Mouse (Mus musculus) heart, postnatal 0 days (tissue): ENCODE measurements around the gene Smtnl2. TPM values are rescaled to one million over a fixed set of nuclear protein-coding genes. Genes with fewer than 3 reads are reported as not detected.

Experiments
- ATAC-seq: fragments of 200-750 bp; cut with Nextera tagmentation; 2 replicates; pipeline ENCODE4 v1.8.0; 2017; ENCODE audit warnings: low read depth, moderate number of reproducible peaks, moderate library complexity; ENCODE audit not compliant: insufficient read depth
- DNase-seq: peaks from one replicate; pipeline ENCODE4 v3.0.0-alpha.2; 2016; ENCODE audit warnings: low spot score
- H3K27ac ChIP-seq: fragments of 300-500 bp; sonication (generic); 2 replicates; pipeline ENCODE4 v1.5.1; 2014; ENCODE audit warnings: low read depth, mild to moderate bottlenecking
- H3K27me3 ChIP-seq: fragments of 300-500 bp; sonication (generic); 2 replicates; pipeline ENCODE4 v1.6.1; 2014; ENCODE audit warnings: low read length, mixed read lengths; ENCODE audit not compliant: control insufficient read depth, insufficient read depth
- H3K36me3 ChIP-seq: fragments of 300-500 bp; sonication (generic); replicated peaks from 2 replicates; pipeline ENCODE4 v1.6.1; 2014; ENCODE audit warnings: low read length, mixed read lengths; ENCODE audit not compliant: control insufficient read depth, insufficient read depth
- H3K4me1 ChIP-seq: fragments of 300-500 bp; sonication (generic); 2 replicates; pipeline ENCODE4 v1.6.1; 2014; ENCODE audit warnings: antibody characterized with exemption; ENCODE audit not compliant: control insufficient read depth, insufficient read depth
- H3K4me2 ChIP-seq: fragments of 300-500 bp; sonication (generic); 2 replicates; pipeline ENCODE4 v1.6.1; 2014; ENCODE audit warnings: low read depth, mild to moderate bottlenecking, low read length, moderate library complexity
- H3K4me3 ChIP-seq: fragments of 300-500 bp; sonication (generic); 2 replicates; pipeline ENCODE4 v1.5.1; 2014; ENCODE audit warnings: low read depth, low read length
- H3K9ac ChIP-seq: fragments of 300-500 bp; sonication (generic); replicated peaks from 2 replicates; pipeline ENCODE4 v1.6.1; 2014; ENCODE audit warnings: low read depth, low read length, mixed read lengths
- H3K9me3 ChIP-seq: fragments of 300-500 bp; sonication (generic); replicated peaks from 2 replicates; pipeline ENCODE4 v1.6.1; 2016; ENCODE audit warnings: low read length; ENCODE audit not compliant: control insufficient read depth
- CTCF ChIP-seq: IDR thresholded peaks from 2 replicates; pipeline ENCODE4 v1.5.1; 2016; ENCODE audit warnings: antibody characterized with exemption, control low read depth, low read depth
- EP300 ChIP-seq: IDR thresholded peaks from 2 replicates; pipeline ENCODE4 v1.6.1; 2016; ENCODE audit warnings: antibody characterized with exemption, low read depth
- WGBS: fragments of 180-500 bp; shearing (Covaris S2); extraction: QIAGEN DNeasy Blood & Tissue Kit; methylation state at CpG from one replicate; pipeline ENCODE4 v1.1.7; 2014; 5-methylcytosine and 5-hydroxymethylcytosine counted together
- microRNA-seq: library from miRNA; unstranded; fragments of <30 nt; microRNA quantifications from one replicate; pipeline ENCODE4, GENCODE M21; 2016
- polyA plus RNA-seq: library from polyadenylated mRNA; unstranded; fragments of >200 nt; fragmentation: Nextera tagmentation; extraction: Ambion mirVana; gene quantifications from 2 replicates; pipeline ENCODE4 v1.2.1, GENCODE M21; 2015
- total RNA-seq: library from RNA; depleted of rRNA; stranded (reverse); fragments of >200 nt; gene quantifications from 2 replicates; pipeline ENCODE4 v1.2.3, GENCODE M21; 2014; ENCODE audit warnings: low replicate concordance; rRNA removed

The Smtnl2 gene
- total and polyA plus RNA-seq, 2 experiments from 2014 or later, result 72.9 to 88.5 TPM

DNA sequence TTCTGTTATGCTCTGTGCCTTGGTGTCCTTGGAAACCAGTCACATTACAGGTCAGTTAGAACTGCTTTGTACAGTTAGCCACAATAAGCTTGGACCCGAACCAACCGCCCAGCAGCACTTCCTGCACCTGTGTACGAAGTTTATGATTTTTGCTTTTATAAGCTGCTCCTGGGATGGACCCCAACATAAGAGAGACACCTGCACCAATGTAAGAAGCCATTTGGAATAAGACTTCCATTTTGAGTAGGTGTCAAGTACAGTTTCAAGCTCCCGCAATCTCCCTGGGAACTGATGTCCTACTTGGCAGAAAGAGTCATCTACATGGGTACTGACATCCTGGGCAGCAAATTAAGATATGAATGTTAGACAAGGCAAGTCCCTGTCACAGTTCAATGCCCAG lies 71.8 kb downstream of the Smtnl2 start:
- 74% methylated on average over 4 of the region's 4 CpGs for WGBS
- no peak overlapping the region for H3K9ac ChIP-seq
- H3K9me3 ChIP-seq, result no peaks in the 10 kb centered on the region
- H3K4me3 ChIP-seq, result no peak overlapping the region
- no peak for DNase-seq
- TF ChIP-seq CTCF (no peak), EP300 (no peak)
- H3K36me3 ChIP-seq, result no peaks in the 10 kb centered on the region
- no peak for ATAC-seq
- H3K4me2 ChIP-seq, result no peak overlapping the region
- no peak overlapping the region for H3K27ac ChIP-seq
- 0 out of 2 replicates have a peak, but pooled peaks cover 3% of the 10 kb centered on the region for H3K4me1 ChIP-seq
- no peaks in the 10 kb centered on the region for H3K27me3 ChIP-seq

Small RNA genes lying within 50 kb of the gene (microRNA-seq; reads per million reads assigned to microRNA genes)
- not detected for gene Mir6338

Other genes starting within 250 kb of the Smtnl2 start
- not detected in 2 replicates for gene Gm43951, start 204.9 kb downstream of the Smtnl2 start, total RNA-seq
- 0.07 TPM in 1 of 2 replicates, not detected in the other for gene Gm43951, start 204.9 kb downstream of the Smtnl2 start, polyA plus RNA-seq
- gene 4933427D14Rik, start 204.3 kb downstream of the Smtnl2 start, total RNA-seq, result 5.5 TPM in 2 replicates
- 4.4 and 4.5 TPM in 2 replicates for gene 4933427D14Rik, start 204.3 kb downstream of the Smtnl2 start, polyA plus RNA-seq
- 62.9 and 75.4 TPM in 2 replicates for gene Txndc17, start 204.2 kb downstream of the Smtnl2 start, total RNA-seq
- 151 and 155 TPM in 2 replicates for gene Txndc17, start 204.2 kb downstream of the Smtnl2 start, polyA plus RNA-seq
- gene Med31, start 196.1 kb downstream of the Smtnl2 start, total RNA-seq, result 13.2 and 15.2 TPM in 2 replicates
- 30.8 and 33.0 TPM in 2 replicates for gene Med31, start 196.1 kb downstream of the Smtnl2 start, polyA plus RNA-seq
- not detected in 2 replicates for gene Slc13a5, start 144.5 kb downstream of the Smtnl2 start, total RNA-seq
- gene Slc13a5, start 144.5 kb downstream of the Smtnl2 start, polyA plus RNA-seq, result not detected in 2 replicates
- gene Xaf1, start 110.1 kb downstream of the Smtnl2 start, total RNA-seq, result 2.6 and 3.4 TPM in 2 replicates
- 12.7 and 19.2 TPM in 2 replicates for gene Xaf1, start 110.1 kb downstream of the Smtnl2 start, polyA plus RNA-seq
- not detected in 2 replicates for gene Fbxo39, start 97.3 kb downstream of the Smtnl2 start, total RNA-seq
- gene Fbxo39, start 97.3 kb downstream of the Smtnl2 start, polyA plus RNA-seq, result not detected in 2 replicates
- gene Tekt1, start 49.3 kb downstream of the Smtnl2 start, total RNA-seq, result not detected in 2 replicates
- gene Tekt1, start 49.3 kb downstream of the Smtnl2 start, polyA plus RNA-seq, result 0.19 and 0.62 TPM in 2 replicates
- 5.3 TPM in 1 of 2 replicates, not detected in the other for gene Ggt6, start 23.8 kb upstream of the Smtnl2 start, total RNA-seq
- 0.05 TPM in 1 of 2 replicates, not detected in the other for gene Ggt6, start 23.8 kb upstream of the Smtnl2 start, polyA plus RNA-seq
- 20.5 and 20.9 TPM in 2 replicates for gene Mybbp1a, start 29.6 kb upstream of the Smtnl2 start, total RNA-seq
- gene Mybbp1a, start 29.6 kb upstream of the Smtnl2 start, polyA plus RNA-seq, result 41.3 and 42.1 TPM in 2 replicates
- gene Spns2, start 78.2 kb upstream of the Smtnl2 start, total RNA-seq, result 31.8 and 44.2 TPM in 2 replicates
- 2.4 and 2.9 TPM in 2 replicates for gene Spns2, start 78.2 kb upstream of the Smtnl2 start, polyA plus RNA-seq
- gene Spns3, start 138.8 kb upstream of the Smtnl2 start, total RNA-seq, result not detected in 2 replicates
- 0.04 TPM in 2 replicates for gene Spns3, start 138.8 kb upstream of the Smtnl2 start, polyA plus RNA-seq
- 47.5 and 51.1 TPM in 2 replicates for gene Ube2g1, start 195.6 kb upstream of the Smtnl2 start, total RNA-seq
- 56.4 and 58.6 TPM in 2 replicates for gene Ube2g1, start 195.6 kb upstream of the Smtnl2 start, polyA plus RNA-seq